Mouse (Mus musculus) hindlimb bud, embryonic 11.5 days (tissue): ENCODE data around the gene Cnst.

Experiments
- DNase-seq: peaks from one replicate; pipeline ENCODE4 v3.0.0-alpha.2; 2012; ENCODE audit warnings: low read depth, low spot score; ENCODE audit errors: extremely low spot score

The Cnst gene

GRCm38 (mm10) chr1:179553197-179553948 lies 7.2 kb downstream of the Cnst start:
- DNase-seq = no peak

- no peak for DNase-seq
Observed at GRCm38 (mm10) chr1:179553949-179554347, 7.8 kb downstream of the Cnst start.

GRCm38 (mm10) chr1:179556921-179557320 lies 10.8 kb downstream of the Cnst start:
- no peak for DNase-seq

GRCm38 (mm10) chr1:179559446-179560194 lies 13.4 kb downstream of the Cnst start:
- no peak for DNase-seq

- no peak for DNase-seq
Observed at GRCm38 (mm10) chr1:179560845-179561430, 14.8 kb downstream of the Cnst start.

- DNase-seq = no peak
Observed at GRCm38 (mm10) chr1:179563211-179563610, 17.0 kb downstream of the Cnst start.

GRCm38 (mm10) chr1:179563926-179564325 lies 17.8 kb downstream of the Cnst start:
- DNase-seq = no peak

GRCm38 (mm10) chr1:179567558-179567957 lies 21.4 kb downstream of the Cnst start:
- no peak for DNase-seq

GRCm38 (mm10) chr1:179568690-179569398 lies 22.7 kb downstream of the Cnst start:
- DNase-seq = no peak

- no peak for DNase-seq
Observed at GRCm38 (mm10) chr1:179570482-179570881, 24.3 kb downstream of the Cnst start.

- no peak for DNase-seq
Observed at GRCm38 (mm10) chr1:179571686-179572085, 25.5 kb downstream of the Cnst start.

GRCm38 (mm10) chr1:179573650-179574206 lies 27.6 kb downstream of the Cnst start:
- DNase-seq = no peak

GRCm38 (mm10) chr1:179578625-179579024 lies 32.5 kb downstream of the Cnst start:
- no peak for DNase-seq

- no peak for DNase-seq
Observed at GRCm38 (mm10) chr1:179580200-179580599, 34.0 kb downstream of the Cnst start.

GRCm38 (mm10) chr1:179581422-179581821 lies 35.3 kb downstream of the Cnst start:
- DNase-seq = no peak

GRCm38 (mm10) chr1:179582021-179582433 lies 35.9 kb downstream of the Cnst start:
- DNase-seq = no peak

- DNase-seq = no peak
Observed at GRCm38 (mm10) chr1:179583090-179583489, 36.9 kb downstream of the Cnst start.

GRCm38 (mm10) chr1:179584220-179584619 lies 38.0 kb downstream of the Cnst start:
- DNase-seq = no peak

GRCm38 (mm10) chr1:179585646-179586045 lies 39.5 kb downstream of the Cnst start:
- DNase-seq = no peak

GRCm38 (mm10) chr1:179586430-179587095 lies 40.4 kb downstream of the Cnst start:
- no peak for DNase-seq
